Mouse (Mus musculus) embryonic facial prominence, embryonic 15.5 days (tissue): ENCODE results near the gene Stpg3. TPM values are rescaled to one million over a fixed set of nuclear protein-coding genes. Genes with fewer than 3 reads are reported as not detected.
"Not testable (repeated sequence)": the region's sequence is repeated elsewhere in the genome, so short reads cannot be mapped to it uniquely, and the experiment has no call there.

Experiments used
- ATAC-seq: fragments of 200-750 bp; cut with Nextera tagmentation; 2 replicates; pipeline ENCODE4 v1.8.0; 2017; ENCODE audit warnings: low read depth, moderate TSS enrichment; ENCODE audit not compliant: insufficient number of reproducible peaks, low FRiP score, low TSS enrichment
- H3K27ac ChIP-seq: fragments of 300-500 bp; sonication (generic); replicated peaks from 2 replicates; pipeline ENCODE4 v1.5.1; 2015; ENCODE audit warnings: mild to moderate bottlenecking, inconsistent platforms
- H3K27me3 ChIP-seq: fragments of 300-500 bp; sonication (generic); 2 replicates; pipeline ENCODE4 v1.6.1; 2015; ENCODE audit warnings: inconsistent platforms
- H3K36me3 ChIP-seq: fragments of 300-500 bp; sonication (generic); 2 replicates; pipeline ENCODE4 v1.6.1; 2015; ENCODE audit warnings: mild to moderate bottlenecking, inconsistent platforms
- H3K4me1 ChIP-seq: fragments of 300-500 bp; sonication (generic); 2 replicates; pipeline ENCODE4 v1.6.1; 2015; ENCODE audit warnings: inconsistent platforms
- H3K4me2 ChIP-seq: fragments of 300-500 bp; sonication (generic); replicated peaks from 2 replicates; pipeline ENCODE4 v1.6.1; 2015; ENCODE audit warnings: mild to moderate bottlenecking, inconsistent platforms
- H3K4me3 ChIP-seq: fragments of 300-500 bp; sonication (generic); replicated peaks from 2 replicates; pipeline ENCODE4 v1.5.1; 2015; ENCODE audit warnings: mild to moderate bottlenecking, inconsistent platforms
- H3K9ac ChIP-seq: fragments of 300-500 bp; sonication (generic); 2 replicates; pipeline ENCODE4 v1.6.1; 2015; ENCODE audit warnings: inconsistent platforms
- H3K9me3 ChIP-seq: fragments of 300-500 bp; sonication (generic); replicated peaks from 2 replicates; pipeline ENCODE4 v1.6.1; 2016; ENCODE audit warnings: inconsistent platforms
- WGBS: fragments of 180-500 bp; shearing (Covaris S2); methylation state at CpG from one replicate; pipeline ENCODE4 v1.1.7; 2015; 5-methylcytosine and 5-hydroxymethylcytosine counted together
- polyA plus RNA-seq: library from polyadenylated mRNA; unstranded; fragments of >200 nt; fragmentation: Nextera tagmentation; extraction: Ambion mirVana; gene quantifications from 2 replicates; pipeline ENCODE4 v1.2.1, GENCODE M21; 2015

The Stpg3 gene
- polyA plus RNA-seq, result not detected in 2 replicates

DNA sequence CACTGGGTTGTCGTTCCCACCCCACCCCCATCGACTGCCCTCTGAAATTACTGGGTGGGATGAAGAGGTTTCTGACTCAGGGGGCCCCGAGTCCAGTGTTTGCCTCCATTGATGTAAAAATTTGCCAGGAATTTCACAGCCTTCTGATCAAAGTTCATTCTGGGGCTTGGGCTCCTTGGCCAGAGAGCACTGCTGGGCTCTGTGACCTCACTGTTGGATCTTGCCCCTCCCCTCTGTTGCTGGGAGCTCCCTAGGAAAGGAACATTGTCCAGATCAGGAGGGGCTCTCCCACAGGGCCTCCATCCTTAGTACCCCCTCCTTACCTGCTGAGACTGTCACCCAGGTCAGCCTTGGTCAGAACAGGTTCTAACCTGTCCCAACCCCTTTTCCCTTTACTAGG is at the start of gene Stpg3:
Gene Stpg3 (minus strand): TSS at position 194 of the 400 bp plus-strand sequence.
- Histone ChIP-seq H3K27me3 (no peaks in the 10 kb centered on the region), H3K4me1 (peaks cover 15% of the 10 kb centered on the region), H3K9me3 (no peaks in the 10 kb centered on the region), H3K4me3 (no peak within 1 kb of the TSS), H3K9ac (no peak within 1 kb of the TSS), H3K36me3 (no peaks in the 10 kb centered on the region), H3K4me2 (no peak within 1 kb of the TSS), H3K27ac (no peak within 1 kb of the TSS)
- WGBS, result 62% methylated on average over 3 of the region's 3 CpGs
- no peak for ATAC-seq

DNA sequence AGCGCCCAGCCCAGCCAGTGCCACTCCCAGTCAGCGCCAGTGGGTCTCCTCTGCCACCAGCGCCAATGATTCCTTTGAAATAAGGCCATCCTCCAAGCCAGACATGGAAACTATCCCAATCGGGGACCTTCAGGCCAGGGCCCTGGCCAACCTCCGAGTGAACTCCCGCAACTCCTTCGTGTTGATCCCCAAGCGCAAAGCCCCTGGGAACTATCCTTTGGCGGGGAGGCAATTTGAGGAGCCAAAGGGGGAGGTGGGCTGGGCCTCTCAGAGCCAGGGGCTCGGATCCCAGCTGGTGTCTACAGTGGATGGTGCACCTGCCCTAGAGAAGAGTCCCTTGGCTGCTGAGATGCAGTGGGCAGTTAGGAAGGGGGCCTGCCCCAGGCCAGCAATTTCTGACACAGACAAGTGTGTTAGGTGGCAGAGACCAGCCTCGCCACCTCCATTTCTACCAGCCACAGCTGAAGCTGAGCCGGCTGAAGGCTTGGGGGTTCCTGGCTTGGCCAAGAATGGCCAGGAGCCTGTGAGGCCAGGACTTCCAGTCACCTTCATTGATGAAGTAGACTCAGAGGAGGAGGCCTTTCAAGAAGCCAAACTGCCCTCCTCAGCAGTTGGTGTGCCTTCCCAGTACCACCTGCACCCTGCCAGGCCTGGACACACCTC is 49.3 kb upstream of the Stpg3 start:
- H3K9ac ChIP-seq, result peak overlapping the region; percentile 58; the same call in 1 of the 2 replicates

DNA sequence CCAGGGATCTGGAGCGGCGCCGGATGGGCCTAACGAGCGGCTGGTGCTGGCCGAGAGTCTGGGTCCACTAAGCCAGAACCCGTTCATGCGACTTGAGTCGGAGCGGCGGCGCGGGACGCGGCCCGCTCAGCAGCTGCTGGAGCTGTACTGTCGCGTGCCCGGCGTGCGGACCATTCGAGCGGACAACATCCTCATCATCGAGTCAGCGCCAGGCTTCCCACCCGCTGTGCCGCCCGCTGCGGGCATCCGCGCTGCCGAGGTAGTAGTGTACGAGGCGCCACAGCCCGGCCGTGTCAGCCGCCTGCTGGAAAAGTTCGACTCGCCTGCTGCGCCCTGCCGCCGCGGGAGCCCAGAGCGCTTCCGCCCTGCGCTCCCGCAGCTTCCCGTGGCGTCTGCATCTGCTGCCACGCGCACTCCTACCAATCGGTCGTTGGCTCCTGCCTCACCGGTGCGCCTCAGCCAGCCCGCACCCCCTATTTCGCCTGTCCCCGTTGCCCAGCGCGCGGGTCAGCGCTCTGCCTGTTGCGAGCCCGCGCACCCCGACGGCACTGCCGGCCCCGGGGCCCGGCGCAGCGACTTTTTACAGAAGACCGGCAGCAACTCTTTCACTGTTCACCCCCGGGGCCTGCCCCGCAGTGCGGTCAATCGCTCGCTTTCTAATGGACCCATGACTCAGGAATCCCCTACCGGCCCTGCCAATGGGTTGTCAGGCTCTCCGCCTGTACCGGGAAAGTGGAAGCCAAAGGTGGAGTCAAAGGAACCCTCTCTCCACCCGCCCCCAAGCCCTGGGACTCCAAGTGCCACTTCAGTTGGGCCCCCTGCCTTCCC is 48.6 kb upstream of the Stpg3 start:
- Histone ChIP-seq H3K27ac (no peak overlapping the region; the same call in 1 of the 2 replicates), H3K9ac (peak overlapping the region; percentile 58), H3K9me3 (no peaks in the 10 kb centered on the region), H3K4me1 (peaks cover 46% of the 10 kb centered on the region), H3K4me2 (peak overlapping the region; percentile 99), H3K36me3 (peaks cover under 1% of the 10 kb centered on the region; the same call in 1 of the 2 replicates), H3K4me3 (peak overlapping the region; percentile 73), H3K27me3 (peaks cover 17% of the 10 kb centered on the region)
- ATAC-seq, result no peak
- WGBS, result under 1% methylated on average over 82 of the region's 82 CpGs

More for the DNA sequence above, 49.3 kb upstream of the Stpg3 start:
- H3K9me3 ChIP-seq, result no peaks in the 10 kb centered on the region
- ATAC-seq, result no peak
- H3K36me3 ChIP-seq, result peaks cover 8% of the 10 kb centered on the region
- no peak overlapping the region for H3K27ac ChIP-seq
- H3K27me3 ChIP-seq, result peaks cover 17% of the 10 kb centered on the region
- H3K4me2 ChIP-seq, result peak overlapping the region; percentile 99
- H3K4me3 ChIP-seq, result peak overlapping the region; percentile 73
- whole genome bisulfite sequencing, result 18% methylated on average over 12 of the region's 12 CpGs
- H3K4me1 ChIP-seq, result peaks cover 46% of the 10 kb centered on the region

DNA sequence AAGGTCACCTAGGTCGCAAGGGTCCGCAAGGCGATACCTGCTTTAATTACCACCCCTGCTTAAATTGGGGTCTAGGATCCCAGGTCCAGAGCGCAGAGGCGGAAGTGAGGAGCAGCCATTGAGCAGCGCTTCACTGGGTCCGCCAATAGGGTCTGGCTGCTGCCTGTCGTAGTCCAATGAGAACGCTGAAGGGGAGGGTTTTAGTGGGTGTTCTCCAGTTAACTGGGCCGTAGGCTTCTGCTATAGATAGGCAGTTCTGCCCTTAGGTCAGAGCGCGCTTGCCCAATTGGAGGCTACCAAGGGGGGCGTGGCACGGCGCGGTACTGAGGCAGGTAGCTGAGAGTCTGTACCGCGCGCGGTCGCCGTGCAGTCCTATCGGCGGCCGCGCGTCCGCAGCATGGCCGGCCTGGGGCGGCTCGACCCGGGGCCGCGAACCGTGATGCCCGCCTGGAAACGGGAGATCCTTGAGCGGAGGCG is 47.9 kb upstream of the Stpg3 start, which contains the start of gene Tprn:
Gene Tprn (plus strand): TSS at position 328 of the 477 bp plus-strand sequence.
- 0% methylated on average over 38 of the region's 39 CpGs for WGBS
- peaks cover 45% of the 10 kb centered on the region for H3K4me1 ChIP-seq

DNA sequence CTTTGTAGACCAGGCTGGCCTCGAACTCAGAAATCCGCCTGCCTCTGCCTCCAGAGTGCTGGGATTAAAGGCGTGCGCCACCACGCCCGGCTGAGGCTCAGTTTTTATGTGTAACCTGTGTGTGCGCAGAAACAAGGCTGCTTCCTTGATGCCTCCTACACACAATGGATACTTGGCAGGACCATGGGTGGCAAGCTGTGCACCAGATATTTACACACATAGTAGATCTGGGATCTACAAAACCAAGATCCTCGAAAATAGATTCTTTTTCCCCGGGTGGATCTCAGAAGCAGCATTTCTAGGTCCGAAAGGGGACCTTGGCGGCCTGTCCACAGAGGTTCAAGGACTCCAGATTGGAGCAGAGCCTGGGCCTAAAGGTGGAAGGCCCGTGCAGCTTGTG is 47.4 kb upstream of the Stpg3 start:
- Histone ChIP-seq H3K4me2 (peak overlapping the region; percentile 99), H3K36me3 (no peaks in the 10 kb centered on the region), H3K9ac (no peak overlapping the region), H3K27me3 (peaks cover 17% of the 10 kb centered on the region), H3K4me3 (peak overlapping the region; percentile 73), H3K9me3 (no peaks in the 10 kb centered on the region), H3K4me1 (peaks cover 40% of the 10 kb centered on the region), H3K27ac (no peak overlapping the region)
- ATAC-seq, result no peak; the same call in 1 of the 2 replicates
- 44% methylated on average over 12 of the region's 12 CpGs for WGBS

More for the DNA sequence above, 47.9 kb upstream of the Stpg3 start, which contains the start of gene Tprn:
- Histone ChIP-seq H3K4me2 (peak within 1 kb of the TSS; percentile 99), H3K27ac (no peak within 1 kb of the TSS; the same call in 1 of the 2 replicates), H3K36me3 (no peaks in the 10 kb centered on the region), H3K27me3 (peaks cover 17% of the 10 kb centered on the region), H3K9ac (peak within 1 kb of the TSS; percentile 58), H3K9me3 (no peaks in the 10 kb centered on the region), H3K4me3 (peak within 1 kb of the TSS; percentile 73)
- peak; percentile 98 for ATAC-seq

DNA sequence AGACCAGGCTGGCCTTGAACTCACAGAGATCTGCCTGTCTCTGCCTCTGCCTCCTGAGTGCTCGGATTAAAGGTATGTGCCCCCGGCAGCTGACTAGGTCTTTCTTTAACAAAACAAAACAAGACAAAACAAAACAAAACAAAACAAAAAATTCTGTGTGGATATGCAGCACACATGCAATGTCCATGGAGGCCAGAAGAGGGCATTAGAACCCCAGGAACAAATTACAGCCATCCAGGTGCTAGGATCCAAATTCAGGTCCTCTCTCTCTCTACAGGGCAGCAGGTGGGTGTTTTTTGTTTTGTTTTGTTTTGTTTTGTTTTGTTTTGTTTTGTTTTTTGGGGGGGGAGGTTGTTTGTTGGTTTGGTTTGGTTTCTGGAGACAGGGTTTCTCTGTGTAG is 44.5 kb upstream of the Stpg3 start:
- WGBS, result 52% methylated on average over 2 of the region's 2 CpGs
- no peak for ATAC-seq
- no peaks in the 10 kb centered on the region for H3K36me3 ChIP-seq
- H3K4me2 ChIP-seq, result no peak overlapping the region
- H3K27ac ChIP-seq, result no peak overlapping the region
- H3K4me3 ChIP-seq, result no peak overlapping the region
- H3K9me3 ChIP-seq, result no peaks in the 10 kb centered on the region
- H3K27me3 ChIP-seq, result peaks cover 8% of the 10 kb centered on the region
- peaks cover 32% of the 10 kb centered on the region for H3K4me1 ChIP-seq
- H3K9ac ChIP-seq, result no peak overlapping the region

DNA sequence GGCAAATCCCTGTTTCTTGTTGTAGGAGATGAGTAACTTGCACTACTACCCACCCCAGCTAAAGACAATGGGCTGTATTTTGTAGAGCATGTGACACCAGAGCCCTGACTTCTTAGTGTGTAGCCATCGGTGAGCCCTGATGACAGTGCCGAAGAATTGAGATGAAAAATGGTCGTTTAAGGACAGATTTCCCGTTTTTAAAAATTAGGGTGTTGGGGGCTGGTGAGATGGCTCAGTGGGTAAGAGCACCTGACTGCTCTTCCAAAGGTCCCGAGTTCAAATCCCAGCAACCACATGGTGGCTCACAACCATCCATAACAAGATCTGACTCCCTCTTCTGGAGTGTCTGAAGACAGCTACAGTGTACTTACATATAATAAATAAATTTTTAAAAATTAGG is 42.8 kb upstream of the Stpg3 start:
- H3K27me3 ChIP-seq, ATAC-seq: not testable (repeated sequence)
- WGBS, result 88% methylated on average over 5 of the region's 5 CpGs

DNA sequence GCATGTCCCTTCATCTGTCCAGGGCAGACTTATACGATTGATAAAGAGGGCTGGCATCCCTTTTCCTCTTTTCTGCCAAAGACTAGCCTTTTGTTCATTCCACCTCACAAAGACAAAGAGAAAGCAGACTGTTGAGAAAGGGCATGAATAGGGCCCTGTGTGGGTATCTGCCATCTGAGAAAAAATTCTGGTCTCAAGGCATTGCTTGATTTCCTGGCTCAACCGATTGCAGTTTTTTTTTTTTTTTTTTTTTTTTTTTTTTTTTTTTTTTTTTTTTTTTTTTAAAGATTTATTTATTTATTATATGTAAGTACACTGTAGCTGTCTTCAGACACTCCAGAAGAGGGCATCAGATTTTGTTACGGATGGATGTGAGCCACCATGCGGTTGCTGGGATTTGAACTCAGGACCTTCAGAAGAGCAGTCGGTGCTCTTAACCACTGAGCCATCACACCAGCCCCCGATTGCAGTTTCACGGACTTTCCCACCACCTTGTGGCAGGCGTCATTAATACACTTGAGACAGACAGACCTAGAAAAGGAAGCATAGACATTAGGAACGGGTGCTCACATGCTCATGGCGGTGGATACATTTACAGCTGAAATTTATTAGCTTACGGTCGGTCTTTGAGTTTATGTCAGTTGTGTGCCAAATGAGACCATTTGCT is 42.1 kb upstream of the Stpg3 start:
- Histone ChIP-seq H3K4me1 (peaks cover 17% of the 10 kb centered on the region), H3K4me2 (peak overlapping the region; percentile 92), H3K36me3 (peaks cover 11% of the 10 kb centered on the region), H3K4me3 (peak overlapping the region; percentile 99)
- not testable (repeated sequence) for H3K27me3 ChIP-seq, H3K9ac ChIP-seq, H3K27ac ChIP-seq, H3K9me3 ChIP-seq, ATAC-seq
- WGBS, result 54% methylated on average over 12 of the region's 12 CpGs

More for the DNA sequence above, 42.8 kb upstream of the Stpg3 start:
- not testable (repeated sequence) for H3K27ac ChIP-seq, H3K4me2 ChIP-seq, H3K9ac ChIP-seq, H3K4me3 ChIP-seq, H3K36me3 ChIP-seq, H3K9me3 ChIP-seq
- H3K4me1 ChIP-seq, result peaks cover 21% of the 10 kb centered on the region

DNA sequence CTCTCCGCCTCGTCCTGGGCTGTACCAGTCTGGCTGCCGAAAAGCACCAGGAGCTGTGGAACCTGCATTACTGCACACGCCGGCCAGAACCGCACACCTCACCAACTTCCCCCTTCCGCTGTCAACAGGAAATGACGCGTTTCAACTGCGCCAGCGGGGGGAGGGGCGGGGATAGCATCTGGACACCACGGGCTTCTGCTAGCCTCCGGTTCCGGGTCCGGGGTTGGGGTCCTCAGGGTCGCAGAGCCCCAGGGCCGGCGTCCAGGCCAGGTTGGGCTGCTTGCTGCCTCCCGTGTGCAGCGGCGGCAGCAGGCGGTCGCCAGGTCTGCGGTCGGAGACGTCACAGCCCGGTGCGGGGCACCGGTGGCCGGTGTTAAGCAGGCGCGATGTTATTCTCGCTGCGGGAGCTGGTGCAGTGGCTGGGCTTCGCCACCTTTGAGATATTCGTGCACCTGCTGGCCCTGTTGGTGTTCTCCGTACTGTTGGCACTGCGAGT is 40.9 kb upstream of the Stpg3 start, which contains the start of gene Tmem203:
Gene Tmem203 (plus strand): TSS at position 156 of the 496 bp plus-strand sequence.
- H3K9ac ChIP-seq, result peak within 1 kb of the TSS; percentile 89
- WGBS, result under 1% methylated on average over 39 of the region's 39 CpGs
- peaks cover 23% of the 10 kb centered on the region for H3K36me3 ChIP-seq
- H3K4me2 ChIP-seq, result peak within 1 kb of the TSS; percentile 92
- ATAC-seq, result peak; percentile 84
- peaks cover 17% of the 10 kb centered on the region for H3K4me1 ChIP-seq
- H3K9me3 ChIP-seq, result no peaks in the 10 kb centered on the region
- H3K4me3 ChIP-seq, result peak within 1 kb of the TSS; percentile 99
- no peaks in the 10 kb centered on the region for H3K27me3 ChIP-seq
- peak within 1 kb of the TSS; percentile 70 for H3K27ac ChIP-seq

DNA sequence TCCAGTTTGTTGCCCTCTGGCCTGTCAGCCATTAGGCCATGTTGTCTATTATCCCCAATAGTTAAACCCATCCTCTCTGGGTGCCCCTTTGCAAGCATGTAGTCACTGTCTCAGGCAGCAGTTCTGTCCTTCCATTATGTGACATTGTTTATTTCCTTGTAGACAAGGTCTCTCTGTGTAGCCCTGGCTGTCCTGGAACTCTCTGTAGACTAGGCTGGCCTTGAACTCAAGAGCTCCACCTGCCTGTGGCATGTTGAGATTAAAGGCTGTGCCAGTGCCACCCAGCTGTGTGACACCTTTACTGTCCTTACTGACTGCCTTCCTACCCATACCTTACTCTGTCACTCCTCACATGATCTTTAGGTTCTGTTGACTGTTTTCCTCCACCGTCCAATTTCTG is 37.9 kb upstream of the Stpg3 start:
- Histone ChIP-seq H3K4me3 (no peak overlapping the region), H3K4me2 (no peak overlapping the region), H3K27me3 (no peaks in the 10 kb centered on the region), H3K27ac (no peak overlapping the region), H3K9me3 (no peaks in the 10 kb centered on the region), H3K9ac (no peak overlapping the region), H3K36me3 (peaks cover 52% of the 10 kb centered on the region), H3K4me1 (peaks cover 17% of the 10 kb centered on the region)
- no peak for ATAC-seq
- 75% methylated on average over 1 of the region's 1 CpGs for WGBS
